Mouse (Mus musculus) cortical plate, adult 2 months (tissue): Measurements from ENCODE around the gene Frmd4b.

Experiments
- CTCF ChIP-seq: fragments of 200-500 bp; IDR thresholded peaks from 2 replicates; pipeline ENCODE4 v1.5.1; 2011; ENCODE audit warnings: mild to moderate bottlenecking, control low read depth, low read length; ENCODE audit not compliant: insufficient read depth; ENCODE audit errors: extremely low read depth
- POLR2A ChIP-seq: fragments of 200-500 bp; IDR thresholded peaks from 2 replicates; pipeline ENCODE4 v1.6.1; 2011; ENCODE audit warnings: mild to moderate bottlenecking, low read length, control low read depth; ENCODE audit not compliant: insufficient read depth; ENCODE audit errors: extremely low read depth

DNA sequence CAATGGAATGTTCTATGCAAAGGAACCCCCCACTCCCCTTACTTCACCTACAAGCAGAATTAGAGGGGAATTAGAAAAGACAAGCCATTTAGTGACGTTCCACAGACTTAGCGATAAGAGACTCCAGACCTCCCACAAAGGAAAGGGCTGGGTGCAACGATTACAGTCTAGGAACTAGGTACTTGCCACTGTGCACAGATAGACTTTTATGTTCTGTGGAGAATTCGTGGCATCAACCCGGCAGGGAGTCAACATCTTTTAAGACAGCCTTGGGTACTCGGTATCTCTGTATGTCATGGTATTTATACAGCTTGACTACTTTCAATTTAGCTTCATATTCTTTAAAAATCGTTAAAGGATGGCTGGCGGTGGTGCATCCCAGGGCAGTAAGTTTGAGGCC, 310.1 kb downstream of the Frmd4b start:
- TF ChIP-seq CTCF (no peak), POLR2A (no peak)
